Mouse (Mus musculus): ENCODE measurements around the gene Svop. TPM values are rescaled to one million over a fixed set of nuclear protein-coding genes. Genes with fewer than 3 reads are reported as not detected.

Gene Svop
- polyA plus RNA-seq, 1 experiment from 2014 or later: not detected

DNA sequence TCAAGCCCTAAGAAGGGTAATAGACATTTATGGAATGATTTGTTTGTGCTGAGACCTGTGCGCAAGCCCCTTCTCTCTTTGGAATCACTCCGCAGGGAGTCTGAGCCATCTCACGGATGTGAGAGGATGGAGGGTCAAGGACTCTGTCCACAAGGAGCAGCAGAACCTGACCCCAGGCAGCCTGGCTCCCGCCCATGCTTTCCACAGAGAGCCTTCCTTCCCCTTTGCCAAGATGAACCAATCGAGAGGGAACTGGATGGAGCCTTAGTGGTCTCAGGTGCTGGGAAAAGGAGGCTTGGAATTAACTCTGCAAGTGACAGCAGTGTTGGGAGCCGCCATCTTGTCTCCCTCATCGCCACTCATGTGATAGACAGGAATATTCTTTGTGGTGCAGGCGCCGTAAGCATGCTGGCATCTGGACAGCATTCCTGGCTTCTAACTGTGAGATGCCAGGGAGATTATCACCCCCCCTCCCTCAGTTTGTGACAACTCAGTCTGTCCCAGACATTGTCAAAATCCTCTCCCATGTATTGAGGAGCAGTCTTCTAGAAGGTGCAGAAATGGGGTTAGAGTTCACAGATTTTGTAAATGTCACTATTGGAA, 34.1 kb downstream of the Svop start:
- Histone ChIP-seq H3K9me3 (ENCODE audit: low read length) (no peaks in the 10 kb centered on the region), H3K4me3 (ENCODE audit: low read depth, low read length) (no peak overlapping the region), H3K27me3 (ENCODE audit: insufficient read depth, low read length) (no peaks in the 10 kb centered on the region), H3K27ac (ENCODE audit: low read depth) (no peak overlapping the region), H3K9ac (replicated peaks) (no peak overlapping the region), H3K36me3 (replicated peaks; ENCODE audit: insufficient read depth, low read length) (no peaks in the 10 kb centered on the region), H3K4me1 (ENCODE audit: insufficient read depth) (no peaks in the 10 kb centered on the region), H3K4me2 (ENCODE audit: low read depth, low read length) (no peak overlapping the region)
- DNase-seq (no peak), ATAC-seq (no peak)
- WGBS (ENCODE audit: insufficient replicate concordance): 79% methylated on average over 9 of the region's 9 CpGs
- TF ChIP-seq EP300 (IDR thresholded peaks at IDR 0.05; ENCODE audit: low read depth): no peak
- no peak for TF ChIP-seq CTCF (IDR thresholded peaks at IDR 0.05; ENCODE audit: low read depth)

DNA sequence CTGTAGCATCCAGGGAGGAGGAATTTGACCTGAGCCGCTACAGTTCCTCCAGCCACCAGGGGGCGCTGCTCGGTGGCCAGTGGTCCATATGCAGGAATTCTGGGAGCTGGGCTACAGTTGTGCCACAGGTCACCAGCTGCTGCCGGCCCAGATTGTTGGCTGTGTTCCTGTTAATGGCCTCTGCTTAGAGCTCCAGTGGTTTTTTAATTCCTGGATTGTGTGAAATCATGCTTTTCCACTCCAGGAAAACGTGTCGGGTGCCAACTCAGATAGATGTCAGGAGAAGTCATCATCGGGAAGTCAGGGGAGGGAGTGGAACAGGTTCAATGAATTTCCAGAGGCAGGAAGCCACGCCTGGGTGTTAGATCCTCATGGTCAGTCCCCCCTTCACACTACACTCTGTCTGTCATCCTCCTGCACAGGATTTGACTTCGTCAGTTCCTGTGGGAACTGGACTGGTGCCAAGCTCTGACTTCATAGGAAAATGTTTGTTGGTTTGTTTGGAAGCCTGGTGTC, 39.1 kb downstream of the Svop start:
- DNase-seq (peak; percentile 78), ATAC-seq (peak; percentile 85)
- Histone ChIP-seq H3K36me3 (replicated peaks; ENCODE audit: insufficient read depth, low read length) (no peaks in the 10 kb centered on the region), H3K4me1 (ENCODE audit: insufficient read depth) (no peaks in the 10 kb centered on the region; the same call in 1 of the 2 replicates), H3K9ac (replicated peaks) (no peak overlapping the region), H3K27ac (ENCODE audit: low read depth) (no peak overlapping the region; the same call in 1 of the 2 replicates), H3K9me3 (ENCODE audit: low read length) (no peaks in the 10 kb centered on the region), H3K4me3 (ENCODE audit: low read depth, low read length) (no peak overlapping the region), H3K27me3 (ENCODE audit: insufficient read depth, low read length) (no peaks in the 10 kb centered on the region), H3K4me2 (ENCODE audit: low read depth, low read length) (peak overlapping the region; percentile 36; the same call in 1 of the 2 replicates)
- no peak for TF ChIP-seq EP300 (IDR thresholded peaks at IDR 0.05; ENCODE audit: low read depth)
- peak; percentile 90 for TF ChIP-seq CTCF (IDR thresholded peaks at IDR 0.05; ENCODE audit: low read depth)
- WGBS (ENCODE audit: insufficient replicate concordance): 26% methylated on average over 9 of the region's 9 CpGs

GRCm38 (mm10) chr5:114048731-114049308, 42.5 kb downstream of the Svop start:
- H3K27ac ChIP-seq (ENCODE audit: low read depth): no peak overlapping the region
- no peak for DNase-seq
- no peak overlapping the region for H3K4me2 ChIP-seq (ENCODE audit: low read depth, low read length)
- no peak overlapping the region for H3K4me3 ChIP-seq (ENCODE audit: low read depth, low read length)
- H3K36me3 ChIP-seq (replicated peaks; ENCODE audit: insufficient read depth, low read length): no peaks in the 10 kb centered on the region
- TF ChIP-seq CTCF (IDR thresholded peaks at IDR 0.05; ENCODE audit: low read depth): 0 out of 2 replicates have a peak, but pooled peaks have one; percentile 4
- no peak for TF ChIP-seq EP300 (IDR thresholded peaks at IDR 0.05; ENCODE audit: low read depth)
- H3K27me3 ChIP-seq (ENCODE audit: insufficient read depth, low read length): no peaks in the 10 kb centered on the region
- H3K9me3 ChIP-seq (ENCODE audit: low read length): no peaks in the 10 kb centered on the region
- H3K9ac ChIP-seq (replicated peaks): no peak overlapping the region
- ATAC-seq: no peak
- WGBS (ENCODE audit: insufficient replicate concordance): 51% methylated on average over 12 of the region's 12 CpGs
- no peaks in the 10 kb centered on the region; the same call in 1 of the 2 replicates for H3K4me1 ChIP-seq (ENCODE audit: insufficient read depth)

GRCm38 (mm10) chr5:114047182-114047581, 44.2 kb downstream of the Svop start:
- TF ChIP-seq CTCF (IDR thresholded peaks at IDR 0.05; ENCODE audit: low read depth) (no peak), EP300 (IDR thresholded peaks at IDR 0.05; ENCODE audit: low read depth) (no peak)
- 53% methylated on average over 5 of the region's 5 CpGs for WGBS (ENCODE audit: insufficient replicate concordance)
- Histone ChIP-seq H3K4me3 (ENCODE audit: low read depth, low read length) (no peak overlapping the region), H3K27me3 (ENCODE audit: insufficient read depth, low read length) (no peaks in the 10 kb centered on the region), H3K4me1 (ENCODE audit: insufficient read depth) (no peaks in the 10 kb centered on the region; the same call in 1 of the 2 replicates), H3K27ac (ENCODE audit: low read depth) (no peak overlapping the region), H3K4me2 (ENCODE audit: low read depth, low read length) (no peak overlapping the region), H3K9ac (replicated peaks) (no peak overlapping the region), H3K9me3 (ENCODE audit: low read length) (no peaks in the 10 kb centered on the region), H3K36me3 (replicated peaks; ENCODE audit: insufficient read depth, low read length) (no peaks in the 10 kb centered on the region)
- no peak for ATAC-seq
- no peak for DNase-seq

DNA sequence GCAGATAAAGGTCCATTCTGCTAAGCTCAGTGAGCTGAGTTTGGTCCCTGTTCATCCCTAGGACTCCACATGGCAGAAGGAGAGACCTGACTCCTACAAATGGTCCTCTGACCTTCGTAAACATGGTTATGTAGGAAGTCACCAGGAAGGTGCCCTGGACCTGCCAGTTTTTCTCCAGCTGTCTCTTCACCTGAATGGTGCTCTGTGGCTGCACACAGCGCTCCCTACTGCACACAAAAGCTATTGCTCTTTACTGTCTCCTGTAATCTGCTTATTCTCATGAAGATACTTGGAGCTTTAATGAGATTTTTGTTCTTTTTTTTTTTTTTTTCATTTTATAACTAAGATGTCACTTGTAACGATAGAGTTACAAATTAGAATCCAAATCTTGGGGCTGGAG, 44.8 kb downstream of the Svop start:
- Histone ChIP-seq H3K9ac (replicated peaks) (no peak overlapping the region), H3K27ac (ENCODE audit: low read depth) (no peak overlapping the region), H3K27me3 (ENCODE audit: insufficient read depth, low read length) (no peaks in the 10 kb centered on the region), H3K4me1 (ENCODE audit: insufficient read depth) (no peaks in the 10 kb centered on the region), H3K4me3 (ENCODE audit: low read depth, low read length) (no peak overlapping the region), H3K9me3 (ENCODE audit: low read length) (no peaks in the 10 kb centered on the region), H3K36me3 (replicated peaks; ENCODE audit: insufficient read depth, low read length) (no peaks in the 10 kb centered on the region), H3K4me2 (ENCODE audit: low read depth, low read length) (no peak overlapping the region)
- 40% methylated on average over 3 of the region's 3 CpGs for WGBS (ENCODE audit: insufficient replicate concordance)
- TF ChIP-seq CTCF (IDR thresholded peaks at IDR 0.05; ENCODE audit: low read depth): peak; percentile 41
- TF ChIP-seq EP300 (IDR thresholded peaks at IDR 0.05; ENCODE audit: low read depth): no peak
- DNase-seq (no peak), ATAC-seq (no peak)

- no peak overlapping the region for H3K4me3 ChIP-seq (ENCODE audit: low read depth, low read length)
- no peaks in the 10 kb centered on the region for H3K4me1 ChIP-seq (ENCODE audit: insufficient read depth)
- DNase-seq: no peak
- ATAC-seq: no peak
- no peak overlapping the region for H3K4me2 ChIP-seq (ENCODE audit: low read depth, low read length)
- WGBS (ENCODE audit: insufficient replicate concordance): 44% methylated on average over 3 of the region's 3 CpGs
- no peaks in the 10 kb centered on the region for H3K27me3 ChIP-seq (ENCODE audit: insufficient read depth, low read length)
- TF ChIP-seq CTCF (IDR thresholded peaks at IDR 0.05; ENCODE audit: low read depth): no peak
- TF ChIP-seq EP300 (IDR thresholded peaks at IDR 0.05; ENCODE audit: low read depth): no peak
- no peaks in the 10 kb centered on the region for H3K9me3 ChIP-seq (ENCODE audit: low read length)
- H3K9ac ChIP-seq (replicated peaks): no peak overlapping the region
- no peak overlapping the region for H3K27ac ChIP-seq (ENCODE audit: low read depth)
- H3K36me3 ChIP-seq (replicated peaks; ENCODE audit: insufficient read depth, low read length): no peaks in the 10 kb centered on the region
These were observed 45.2 kb downstream of the Svop start for GRCm38 (mm10) chr5:114046151-114046550.
